Mouse (Mus musculus): ENCODE measurements around the gene Gucd1. TPM values are rescaled to one million over a fixed set of nuclear protein-coding genes. Genes with fewer than 3 reads are reported as not detected.
"Not testable (repeated sequence)": the region's sequence is repeated elsewhere in the genome, so short reads cannot be mapped to it uniquely, and the experiment has no call there.

The Gucd1 gene
- total RNA-seq, 2 experiments from 2014 or later = 17.4 to 20.0 TPM

DNA sequence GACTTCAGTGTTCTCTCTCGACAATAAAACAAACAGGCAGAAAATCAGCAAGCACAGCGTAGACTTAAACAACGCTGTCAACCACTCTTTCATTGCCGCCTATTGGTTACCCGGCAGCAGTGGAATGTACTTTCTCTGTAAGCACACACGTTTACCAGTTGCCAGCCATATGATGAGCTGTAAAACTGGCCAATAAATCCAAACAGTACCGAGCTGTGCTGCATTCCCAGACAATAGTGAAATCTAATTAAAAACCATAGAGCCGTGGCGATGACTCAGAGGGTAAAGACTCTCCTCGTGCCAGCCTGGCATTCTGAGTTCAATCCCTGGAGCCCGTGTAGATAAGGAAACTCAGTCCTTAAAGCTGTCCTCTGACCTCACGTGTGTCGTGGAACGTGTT is 30.7 kb upstream of the Gucd1 start:
- intact Hi-C loops (cut with DNase I) = no loop called here
- DNase-seq (ENCODE audit: low spot score in 2 of 2) = peak in 1 of 2 experiments; percentile 30

DNA sequence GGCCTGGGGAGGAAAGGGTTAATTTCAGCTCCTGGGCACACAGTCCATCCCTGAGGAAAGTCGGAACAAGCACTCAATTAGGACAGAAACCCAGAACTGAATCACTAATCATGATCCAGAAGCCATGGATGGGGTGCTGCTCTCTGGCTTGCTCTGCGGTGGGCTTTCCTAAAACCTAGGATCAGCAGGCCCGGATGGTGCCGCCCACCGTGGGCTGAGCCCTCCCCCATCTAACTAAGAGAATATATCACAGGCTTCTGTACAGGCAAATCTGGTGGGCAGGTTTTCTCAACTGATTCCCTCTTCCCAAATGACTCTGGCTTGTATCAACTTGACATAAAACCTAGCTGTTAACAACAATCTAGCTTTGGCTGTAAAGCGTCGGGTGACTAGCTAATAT is 30.1 kb upstream of the Gucd1 start:
- no peak for DNase-seq (ENCODE audit: low spot score in 2 of 2)
- intact Hi-C loops (cut with DNase I) = no loop called here

DNA sequence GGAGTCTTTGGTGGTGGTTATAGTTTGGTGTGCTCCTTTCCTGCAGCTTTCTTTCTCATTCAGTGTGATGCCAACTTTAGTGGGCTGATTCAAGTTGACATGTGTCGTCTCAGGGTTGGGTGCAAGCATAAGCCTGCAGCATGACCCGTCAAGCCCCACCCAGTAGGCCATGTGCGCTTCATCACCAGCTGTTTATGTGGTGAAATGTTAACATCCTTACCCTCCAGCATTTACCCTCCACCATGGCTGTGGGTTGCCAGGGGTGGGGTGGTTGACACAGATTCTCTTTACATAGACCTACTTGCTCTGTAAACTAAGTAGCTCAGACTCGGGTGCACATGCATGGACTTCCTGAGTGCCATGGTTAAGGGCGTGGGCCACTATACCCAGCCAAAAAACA is 18.4 kb upstream of the Gucd1 start:
- intact Hi-C loops (cut with DNase I) = no loop called here

DNA sequence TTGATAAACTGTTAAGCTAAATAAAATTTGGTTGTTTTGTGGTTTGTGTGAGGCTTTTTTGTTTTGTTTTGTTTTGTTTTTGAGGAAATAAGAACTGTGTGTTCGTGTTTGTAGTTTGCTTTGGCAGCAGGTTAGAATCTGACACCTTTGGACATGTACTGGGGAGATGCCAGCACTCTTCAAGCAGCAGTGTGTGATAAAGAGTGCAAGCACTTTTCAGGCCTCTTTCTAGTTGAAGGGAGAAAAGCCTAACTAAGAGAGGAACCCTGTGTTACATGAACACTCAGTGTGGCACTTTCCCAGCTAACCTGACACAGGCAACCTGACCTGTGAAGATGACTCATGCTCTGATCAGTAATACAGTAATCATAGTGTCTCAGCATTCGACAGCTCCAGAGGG is 17.7 kb upstream of the Gucd1 start:
- no peak for DNase-seq (ENCODE audit: low spot score in 2 of 2)
- intact Hi-C loops (cut with DNase I) = no loop called here

More for the DNA sequence above, 18.4 kb upstream of the Gucd1 start:
- DNase-seq (ENCODE audit: low spot score in 2 of 2) = no peak

DNA sequence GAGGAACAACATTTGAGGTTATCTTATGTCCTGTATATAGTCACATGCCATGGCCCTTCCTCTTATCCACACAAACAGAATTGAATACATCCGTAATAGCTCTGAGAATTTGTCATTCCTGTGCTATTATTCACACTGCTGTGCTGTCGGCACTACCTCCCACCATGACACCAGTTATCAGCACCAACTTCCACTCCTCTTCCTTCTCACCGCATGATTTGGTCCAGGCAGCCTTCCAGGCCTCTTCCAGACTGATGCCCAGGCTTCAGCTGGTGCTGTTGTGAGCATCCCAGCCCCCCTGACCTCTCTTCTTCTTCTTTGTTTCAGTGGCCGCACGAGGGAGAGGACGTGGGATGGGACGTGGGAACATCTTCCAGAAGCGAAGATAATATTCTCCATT is 17.2 kb upstream of the Gucd1 start:
- intact Hi-C loops (cut with DNase I) = no loop called here
- peak in 1 of 2 experiments; percentile 11 for DNase-seq (ENCODE audit: low spot score in 2 of 2)

DNA sequence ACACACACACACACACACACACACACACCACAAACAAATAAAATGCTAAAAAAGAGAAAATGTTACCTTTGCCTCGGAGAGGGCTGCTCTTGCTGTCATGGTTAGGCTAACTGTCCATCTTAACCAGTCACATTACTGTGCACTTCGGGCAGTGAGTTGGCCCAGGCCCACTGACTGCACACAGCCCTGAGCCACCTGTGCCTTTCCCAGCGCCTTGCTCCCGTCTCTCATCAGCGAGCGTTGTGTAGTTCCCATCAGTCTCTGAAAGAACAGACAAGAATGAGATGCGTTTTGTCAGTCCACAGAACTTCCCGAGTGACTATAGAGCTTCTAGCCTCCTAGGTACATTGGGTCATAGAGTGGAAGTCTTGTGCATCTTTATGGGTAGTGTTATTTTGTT is 16.4 kb upstream of the Gucd1 start:
- intact Hi-C loops (cut with DNase I) = no loop called here

DNA sequence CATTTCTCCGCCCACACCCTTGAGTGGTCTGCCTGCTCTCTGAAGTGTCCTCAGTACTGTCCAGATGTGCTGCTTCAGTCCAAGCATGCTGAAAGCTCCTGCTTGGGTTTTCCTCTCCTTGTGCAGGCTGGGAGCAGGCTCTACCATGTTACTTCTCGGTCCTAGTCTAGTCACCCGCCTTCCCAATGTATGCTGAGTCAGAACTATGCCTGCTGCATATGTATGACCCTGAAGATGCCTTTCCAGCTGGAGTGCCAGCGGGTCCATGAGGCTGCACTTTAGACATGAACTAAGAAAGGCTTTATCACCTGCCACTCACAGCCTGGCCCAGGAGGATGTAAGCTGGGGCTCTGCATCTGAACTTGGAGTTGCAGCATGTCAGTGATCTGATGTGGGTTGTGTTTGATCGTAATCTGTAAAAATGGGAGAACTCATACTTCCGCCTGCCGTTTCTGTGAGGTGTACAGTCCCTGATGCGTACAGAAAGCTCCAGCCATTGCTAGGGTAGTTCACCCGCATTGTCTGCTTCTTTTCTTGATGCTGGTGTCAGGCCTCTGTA is 13.8 kb upstream of the Gucd1 start:
- intact Hi-C loops (cut with DNase I) = no loop called here
- DNase-seq (ENCODE audit: low spot score in 2 of 2) = peak in 1 of 2 experiments; percentile 31

More for the DNA sequence above, 16.4 kb upstream of the Gucd1 start:
- DNase-seq (ENCODE audit: low spot score in 2 of 2) = no peak

DNA sequence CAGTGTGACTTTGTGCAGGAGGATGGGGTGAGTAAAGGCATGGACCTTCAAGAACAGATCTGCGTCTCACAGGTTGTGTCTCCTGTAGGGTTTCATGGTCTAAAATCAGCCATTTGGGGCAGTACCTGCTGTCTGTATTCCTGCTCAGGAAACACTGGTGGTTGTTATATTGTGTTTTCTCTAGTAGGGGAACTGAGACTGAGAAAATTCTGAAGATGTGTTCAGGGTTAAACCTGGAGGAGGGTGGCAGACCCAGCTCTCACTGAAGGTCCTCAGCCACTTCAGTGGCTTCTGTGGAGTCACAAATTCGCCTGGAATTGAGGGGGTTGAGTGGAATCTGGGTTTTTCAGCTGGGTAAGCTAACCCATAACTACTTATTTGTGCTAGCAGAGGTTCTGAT is 12.6 kb upstream of the Gucd1 start:
- intact Hi-C loops (cut with DNase I) = no loop called here
- DNase-seq (ENCODE audit: low spot score in 2 of 2) = no peak

DNA sequence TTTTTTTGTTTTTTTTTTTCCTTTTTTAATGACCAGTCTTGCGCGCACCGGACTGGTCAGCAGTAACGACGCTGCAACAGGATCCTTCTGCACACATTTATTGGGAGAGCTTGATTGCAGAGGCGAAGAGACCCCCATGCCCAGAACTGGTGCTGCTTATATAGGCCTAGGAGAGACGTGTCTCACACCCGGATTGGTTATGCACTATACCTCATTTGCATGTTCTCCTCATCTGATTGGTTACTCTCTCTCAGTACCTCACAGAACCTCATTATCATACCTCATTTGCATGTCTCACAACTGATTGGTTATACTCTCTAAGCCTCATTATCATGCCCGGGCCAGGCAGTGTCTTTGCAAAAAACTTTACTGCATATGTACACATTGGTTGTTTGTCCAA is 7.7 kb upstream of the Gucd1 start:
- intact Hi-C loops (cut with DNase I); DNase-seq (ENCODE audit: low spot score in 2 of 2): not testable (repeated sequence)

DNA sequence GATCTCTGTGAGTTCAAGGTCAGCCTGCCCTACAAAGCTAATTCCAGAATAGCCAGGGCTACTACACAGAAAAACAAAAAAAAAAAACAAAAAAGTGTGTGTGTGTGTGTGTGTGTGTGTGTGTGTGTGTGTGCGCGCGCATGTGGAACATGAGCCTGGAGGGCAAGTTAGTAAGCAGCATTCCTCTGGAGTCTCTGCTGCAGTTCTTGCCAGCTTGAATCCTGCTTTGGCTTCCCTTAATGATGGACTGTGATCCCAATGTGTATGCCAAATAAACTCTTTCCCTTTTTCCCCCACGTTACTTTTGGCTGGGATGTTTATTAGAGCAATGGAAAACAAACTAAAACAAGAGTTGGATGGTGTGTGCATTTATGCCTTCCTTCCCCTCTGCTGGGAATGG is 3.9 kb upstream of the Gucd1 start:
- intact Hi-C loops (cut with DNase I) = no loop called here
- DNase-seq (ENCODE audit: low spot score in 2 of 2) = no peak

DNA sequence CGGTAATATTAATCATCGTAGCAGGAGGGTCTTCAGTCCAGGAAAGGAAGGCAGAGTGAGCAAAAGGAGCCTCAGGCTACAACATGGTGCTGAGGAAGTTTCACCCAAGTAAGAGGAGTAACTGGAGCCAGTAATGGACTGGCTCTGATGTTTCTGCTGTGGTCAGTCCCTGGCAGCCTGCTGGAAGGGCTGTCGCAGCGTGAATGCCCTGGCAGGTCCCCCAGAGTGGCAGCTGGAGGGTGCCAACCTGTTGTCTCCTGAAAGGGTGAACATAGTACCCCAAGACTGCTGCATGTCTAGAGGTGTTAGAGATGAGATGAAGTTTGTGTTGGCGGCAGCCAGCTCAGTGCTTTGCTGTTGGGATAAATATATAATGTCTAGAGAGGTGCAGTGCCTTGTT is 2.8 kb upstream of the Gucd1 start:
- intact Hi-C loops (cut with DNase I) = no loop called here
- no peak for DNase-seq (ENCODE audit: low spot score in 2 of 2)

DNA sequence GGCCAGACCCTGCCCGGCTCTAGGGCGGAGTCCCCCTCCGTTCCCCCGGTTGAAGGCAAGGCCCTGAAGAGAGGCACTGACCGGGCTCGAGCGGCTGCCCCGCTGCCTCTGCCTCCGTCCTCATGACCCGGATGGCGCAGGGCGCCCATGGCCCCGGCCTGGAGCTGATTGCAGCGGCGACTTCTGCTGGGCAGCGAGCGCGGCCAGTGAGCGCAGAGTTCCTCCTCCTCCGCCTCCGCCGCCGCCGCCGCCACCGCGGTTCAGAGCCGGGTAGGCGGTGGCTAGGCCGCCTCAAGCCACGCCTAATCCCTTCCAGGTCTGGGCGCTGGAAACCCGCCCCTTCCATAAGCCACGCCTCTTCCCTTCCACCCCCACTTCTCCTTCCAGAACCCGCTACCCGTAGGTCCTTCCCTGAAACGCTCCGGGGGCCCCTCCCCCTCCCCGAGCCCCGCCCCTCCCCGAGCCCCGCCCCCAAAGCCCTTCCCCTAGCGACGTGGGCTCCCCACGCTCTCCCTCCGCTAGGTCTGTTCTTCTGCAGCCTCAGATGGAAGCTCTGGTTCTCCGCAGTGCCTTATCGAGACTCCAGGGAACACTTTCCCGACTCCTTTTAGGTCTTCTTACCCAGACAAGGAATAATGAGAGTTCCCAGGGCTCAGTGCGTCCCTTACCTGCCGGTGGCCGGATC is 557 bp downstream of the Gucd1 start, which contains the start of gene Snrpd3:
Gene Snrpd3, plus strand, starts transcription at position 479 of the 685 bp plus-strand sequence.
- DNase-seq (ENCODE audit: low spot score in 2 of 2) = peak; percentile 87 to 96
- intact Hi-C loops (cut with DNase I) = loop anchor here (2.0 to 5.0 kb wide), 2 partner anchors 40 to 185 kb away; no protein-coding TSS in a partner anchor

DNA sequence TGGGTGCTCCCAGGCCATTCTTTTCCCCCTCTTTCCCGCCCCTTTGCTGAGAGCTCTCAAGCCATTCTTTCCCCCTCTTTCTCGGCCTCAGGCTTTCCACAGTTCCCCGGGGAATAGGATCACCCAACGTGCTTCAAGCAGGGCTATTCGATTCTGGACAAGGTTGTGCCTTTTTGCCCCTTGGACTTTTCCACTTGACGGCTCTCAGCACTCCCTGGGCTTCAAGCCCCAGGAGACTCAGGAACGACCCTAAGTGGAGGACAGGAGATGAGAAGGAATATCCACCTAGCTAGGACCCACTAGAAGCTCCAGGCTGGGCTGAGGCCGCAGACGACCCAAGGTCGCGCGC is 1.1 kb downstream of the Gucd1 start:
- DNase-seq (ENCODE audit: low spot score in 2 of 2) = no peak
- intact Hi-C loops (cut with DNase I) = loop anchor here (2.0 to 5.0 kb wide), 2 partner anchors 40 to 186 kb away; no protein-coding TSS in a partner anchor

DNA sequence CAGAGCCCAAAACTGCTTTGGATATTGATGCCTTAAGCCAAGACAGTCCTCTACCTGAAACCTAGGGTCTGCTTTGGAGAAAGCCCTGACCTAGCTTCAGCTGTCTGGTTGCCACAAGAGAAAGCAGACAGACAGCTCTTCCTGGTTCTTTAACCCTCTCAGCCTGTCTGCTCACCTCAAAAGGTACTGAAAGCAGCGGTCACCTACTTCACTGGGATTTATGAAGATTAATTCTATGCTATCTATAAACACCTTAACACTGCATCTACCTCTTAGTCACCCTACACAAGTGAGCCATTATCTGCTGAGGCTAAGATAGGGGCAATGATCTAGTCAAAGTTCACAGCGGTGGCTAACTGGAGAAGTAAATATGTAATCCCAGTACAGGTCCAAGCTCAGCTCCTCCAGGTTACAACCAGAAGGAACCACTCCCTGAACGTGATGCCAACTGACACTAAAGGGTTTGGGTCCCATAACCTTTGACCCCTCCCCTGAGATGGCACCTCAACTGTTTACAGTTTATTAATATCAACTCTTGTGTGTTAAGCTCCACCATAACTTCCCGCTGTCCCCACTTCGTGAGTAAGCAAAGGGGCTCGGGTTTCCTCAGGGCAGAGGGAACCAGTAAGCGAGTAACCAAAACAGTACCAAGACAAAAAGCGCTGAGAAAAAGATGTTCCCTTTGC is 1.6 kb downstream of the Gucd1 start:
- intact Hi-C loops (cut with DNase I) = loop anchor here (2.0 to 5.0 kb wide), 2 partner anchors 41 to 186 kb away; no protein-coding TSS in a partner anchor
- DNase-seq (ENCODE audit: low spot score in 2 of 2) = no peak

DNA sequence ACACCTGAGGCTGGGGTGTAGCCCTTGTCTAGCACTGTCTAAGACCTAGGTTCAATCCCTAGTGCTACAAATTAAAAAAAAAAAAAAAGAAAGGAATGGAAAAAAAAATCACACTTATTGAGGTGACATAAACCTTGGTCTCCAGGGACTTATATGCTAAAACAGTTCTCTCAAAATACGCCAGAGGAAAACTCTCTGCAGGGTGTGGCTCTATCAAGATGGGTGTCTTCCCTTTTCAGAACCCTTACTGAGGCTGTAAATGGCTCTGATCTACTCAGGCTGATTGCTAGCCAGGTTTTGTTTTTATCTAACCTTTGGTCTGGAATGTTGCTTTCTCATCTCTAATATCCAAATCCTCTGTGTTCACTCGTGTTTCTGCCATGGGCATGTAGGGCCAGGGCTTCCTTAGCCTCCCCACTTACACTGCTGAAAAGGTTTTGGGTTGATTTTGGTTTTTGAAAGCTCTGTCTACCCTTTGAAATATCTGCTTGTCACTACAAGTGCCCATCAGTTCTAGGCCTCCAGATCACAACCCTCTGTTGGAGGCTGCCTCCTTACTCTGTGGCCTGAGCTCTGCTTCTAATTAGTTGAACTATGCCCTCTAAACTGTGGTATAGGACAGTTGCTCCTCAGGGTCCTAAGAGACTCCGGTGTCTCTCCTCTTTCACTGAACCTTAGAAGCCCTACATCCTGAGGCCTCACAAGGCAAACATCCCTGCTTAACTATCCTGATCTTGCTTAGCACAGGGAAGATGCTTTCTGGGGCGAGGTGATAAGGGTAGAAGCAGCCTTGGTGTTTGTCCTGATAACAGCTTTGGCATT is 2.3 kb downstream of the Gucd1 start:
- intact Hi-C loops (cut with DNase I) = loop anchor here (2.0 to 5.0 kb wide), 2 partner anchors 41 to 187 kb away; no protein-coding TSS in a partner anchor
- DNase-seq (ENCODE audit: low spot score in 2 of 2) = no peak

DNA sequence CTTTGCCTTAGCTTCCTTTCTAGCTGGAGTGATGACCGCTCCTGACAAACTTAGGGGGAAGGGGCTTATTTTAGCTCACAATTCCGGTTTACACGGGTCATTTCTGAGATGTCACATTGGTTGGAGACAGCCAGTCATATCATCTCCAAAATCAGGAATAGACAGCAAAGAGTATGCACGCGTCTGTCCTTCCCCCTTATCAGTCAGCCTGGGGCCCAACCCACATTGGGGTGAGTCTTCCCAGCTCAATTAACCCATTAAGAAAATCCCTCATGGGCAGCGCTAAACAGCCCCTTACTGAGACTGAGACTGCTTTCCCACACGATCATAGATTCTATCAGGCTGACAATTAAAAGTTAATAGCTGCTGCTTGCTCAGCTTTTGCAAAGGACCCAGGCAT is 3.4 kb downstream of the Gucd1 start:
- intact Hi-C loops (cut with DNase I) = no loop called here
- DNase-seq (ENCODE audit: low spot score in 2 of 2) = no peak

DNA sequence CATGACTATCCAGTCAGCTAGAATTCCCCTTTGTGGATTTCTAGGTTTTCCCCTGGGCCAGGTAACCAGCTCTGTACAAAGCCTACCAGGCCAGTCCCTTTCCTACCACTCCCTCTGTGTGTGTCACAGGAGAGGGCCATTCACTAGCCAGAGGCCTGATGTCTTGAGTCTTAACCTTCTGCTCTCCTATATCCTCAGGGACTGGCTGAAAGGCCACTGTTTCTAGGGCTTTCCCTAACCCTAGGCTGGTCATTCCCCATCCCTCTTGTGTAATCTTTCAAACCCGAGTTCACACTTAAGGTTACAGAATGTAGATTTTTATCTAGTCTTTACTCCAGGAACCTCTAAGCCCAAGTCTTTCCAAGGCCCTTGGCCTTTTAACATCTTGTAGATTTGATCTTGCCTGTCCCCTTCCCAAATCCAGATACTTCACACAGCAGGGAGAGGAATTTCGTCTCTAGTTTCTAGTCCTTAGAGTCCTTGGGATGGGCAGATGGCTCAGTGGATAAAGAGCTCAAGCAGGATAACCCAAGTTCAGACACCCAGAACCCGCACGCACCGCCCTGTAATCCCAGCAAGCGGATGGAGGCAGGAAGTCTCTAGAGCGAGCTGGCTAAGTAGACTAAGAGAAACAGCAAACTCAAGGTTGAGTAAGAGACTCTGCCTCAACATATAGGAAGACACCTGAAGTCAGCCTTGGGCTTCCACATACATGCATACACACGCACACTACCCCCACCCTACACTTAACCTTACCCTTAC is 4.3 kb downstream of the Gucd1 start:
- no peak for DNase-seq (ENCODE audit: low spot score in 2 of 2)
- intact Hi-C loops (cut with DNase I) = no loop called here

DNA sequence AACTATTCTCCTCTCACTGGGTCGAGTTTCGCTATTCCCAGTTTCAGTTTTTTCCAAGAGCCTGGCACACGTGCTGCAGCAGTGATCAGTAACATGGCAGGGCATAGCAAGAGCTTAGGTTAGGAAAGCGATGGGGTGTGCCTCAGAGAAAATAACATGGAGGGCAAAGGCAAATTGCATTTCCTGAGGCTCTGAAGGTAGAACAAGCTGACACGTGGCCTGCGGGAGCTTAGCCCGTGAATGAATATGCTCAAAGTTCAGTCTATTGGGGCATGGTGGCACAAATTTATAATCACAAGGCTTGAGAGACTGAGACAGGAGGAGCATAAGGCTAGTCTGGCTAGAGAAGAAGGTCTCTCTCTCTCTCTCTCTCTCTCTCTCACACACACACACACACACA is 5.0 kb downstream of the Gucd1 start:
- no peak for DNase-seq (ENCODE audit: low spot score in 2 of 2)
- intact Hi-C loops (cut with DNase I) = no loop called here

DNA sequence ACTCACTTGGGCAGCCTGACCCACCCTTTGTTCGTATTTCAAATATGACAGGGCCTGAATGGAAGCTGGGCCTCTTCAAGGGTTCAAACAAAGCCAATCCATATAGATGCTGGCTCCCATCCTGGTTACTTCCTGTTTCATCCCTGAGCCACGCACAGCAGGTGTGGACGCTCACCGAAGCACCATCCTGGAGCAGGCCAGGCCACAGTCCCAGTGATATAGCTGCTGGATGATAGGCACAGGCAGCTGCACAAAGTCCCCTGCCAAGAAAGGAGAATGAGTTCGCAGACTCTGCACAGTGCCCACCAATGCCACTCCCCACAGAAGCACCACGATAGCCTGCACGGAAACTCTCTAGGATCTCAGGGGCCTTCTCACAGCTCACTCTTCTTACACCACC is 5.9 kb downstream of the Gucd1 start:
- intact Hi-C loops (cut with DNase I) = no loop called here
- DNase-seq (ENCODE audit: low spot score in 2 of 2) = no peak

Measured in left cerebral cortex, postnatal 25 days (tissue).